ENCODE assay signal across 8 mouse cellular contexts in the genomic region with DNA sequence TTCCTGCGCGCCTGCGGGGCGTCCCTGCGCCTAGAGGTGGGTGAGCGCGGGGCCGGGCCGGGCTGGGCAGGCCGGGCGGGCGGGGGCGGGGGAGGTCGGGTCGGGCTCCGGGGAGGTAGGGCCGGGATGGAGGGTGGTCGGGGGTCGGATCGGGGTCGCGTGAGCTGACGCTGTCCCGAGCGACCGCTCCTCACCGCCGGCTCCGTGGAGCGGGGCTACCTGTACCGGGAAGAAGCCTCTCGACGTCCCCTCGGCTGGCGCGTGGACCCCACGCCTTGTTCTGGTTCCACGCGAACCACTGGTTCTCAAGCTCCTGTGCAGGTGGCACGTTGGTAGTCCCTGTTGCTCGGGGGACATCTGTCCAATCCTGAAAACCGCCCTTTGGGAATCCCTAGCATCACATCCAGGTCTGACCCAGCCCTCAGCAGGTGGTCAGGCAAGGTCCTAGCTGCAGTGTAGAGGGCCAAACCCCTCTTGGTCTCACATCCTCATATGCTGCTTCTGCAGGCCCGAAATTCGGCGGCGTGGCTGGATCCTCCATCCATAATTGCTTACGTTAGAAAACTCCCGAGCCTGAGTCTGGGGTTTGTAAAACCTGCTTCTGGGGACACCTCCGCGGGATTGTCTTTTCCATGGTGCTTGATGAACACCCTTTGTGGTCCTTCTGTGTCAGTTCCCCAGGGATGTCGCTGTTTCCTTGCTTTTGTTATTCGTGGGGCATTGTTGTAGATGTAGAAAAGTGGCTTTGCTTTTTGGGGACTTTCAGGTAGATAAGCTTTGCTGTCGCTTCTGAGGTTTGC. TPM values are rescaled to one million over a fixed set of nuclear protein-coding genes. Genes with fewer than 3 reads are reported as not detected.
A peak's percentile ranks its signal among the peaks of the same experiment; 100 is the strongest.
DNase-seq lines count a peak whose midpoint lies in the region; ATAC-seq and TF ChIP-seq lines count a peak whose summit lies in the region.

No protein-coding gene starts in this region.

- DNase-seq in kidney, adult 18-20 months: no peak
- DNase-seq in ES-CJ7 (ENCODE audit: low read depth, low spot score): peak; percentile 30
- DNase-seq in cerebellum, postnatal 10 days: peak; percentile 61 to 66
- peak; percentile 17 for DNase-seq in hindbrain, postnatal 0 days (ENCODE audit: low spot score)
- DNase-seq in midbrain, embryonic 11.5 days (ENCODE audit: low spot score, missing footprints): peak; percentile 85
- no peak for DNase-seq in gastrocnemius, postnatal 10 days

- H3K4me3 ChIP-seq in kidney, embryonic 14.5 days (ENCODE audit: low read length): peak overlapping the region; percentile 95
- H3K4me3 ChIP-seq in hindbrain, postnatal 0 days (ENCODE audit: low read length): peak overlapping the region; percentile 90
- H3K4me3 ChIP-seq in midbrain, embryonic 11.5 days (ENCODE audit: low read depth, low read length): peak overlapping the region; percentile 91

- H3K36me3 ChIP-seq in kidney, embryonic 14.5 days (ENCODE audit: control insufficient read depth, insufficient read depth, low read length): no peaks in the 10 kb centered on the region
- H3K36me3 ChIP-seq in hindbrain, postnatal 0 days (ENCODE audit: insufficient read depth, low read length): no peaks in the 10 kb centered on the region
- H3K36me3 ChIP-seq in midbrain, embryonic 11.5 days (ENCODE audit: control insufficient read depth, insufficient read depth, low read length): no peaks in the 10 kb centered on the region

- H3K4me1 ChIP-seq in kidney, embryonic 14.5 days (ENCODE audit: control insufficient read depth, insufficient read depth, low read length): peaks cover 14% of the 10 kb centered on the region
- peaks cover 6% of the 10 kb centered on the region for H3K4me1 ChIP-seq in hindbrain, postnatal 0 days (ENCODE audit: insufficient read depth, low read length)
- peaks cover 14% of the 10 kb centered on the region for H3K4me1 ChIP-seq in midbrain, embryonic 11.5 days (ENCODE audit: control insufficient read depth, insufficient read depth, low read length)

- peak overlapping the region; percentile 82 for H3K9ac ChIP-seq in kidney, embryonic 14.5 days (ENCODE audit: low read depth, low read length)
- peak overlapping the region; percentile 87 for H3K9ac ChIP-seq in hindbrain, postnatal 0 days (replicated peaks; ENCODE audit: low read length)
- peak overlapping the region; percentile 78 for H3K9ac ChIP-seq in midbrain, embryonic 11.5 days (ENCODE audit: low read length)

- H3K9me3 ChIP-seq in kidney, embryonic 14.5 days (ENCODE audit: control insufficient read depth, low read length): no peaks in the 10 kb centered on the region
- no peaks in the 10 kb centered on the region for H3K9me3 ChIP-seq in hindbrain, postnatal 0 days (ENCODE audit: low read length)
- no peaks in the 10 kb centered on the region for H3K9me3 ChIP-seq in midbrain, embryonic 11.5 days (ENCODE audit: control insufficient read depth, low read length)

- peak overlapping the region; percentile 64 for H3K4me2 ChIP-seq in kidney, embryonic 14.5 days (replicated peaks; ENCODE audit: low read depth, low read length)
- H3K4me2 ChIP-seq in hindbrain, postnatal 0 days (ENCODE audit: low read depth, low read length): peak overlapping the region; percentile 94
- H3K4me2 ChIP-seq in midbrain, embryonic 11.5 days: peak overlapping the region; percentile 99

- TF ChIP-seq CTCF in hindbrain, postnatal 0 days (IDR thresholded peaks at IDR 0.05; ENCODE audit: low read depth): no peak

- H3K27me3 ChIP-seq in kidney, embryonic 14.5 days (ENCODE audit: control insufficient read depth, insufficient read depth, low read length): no peaks in the 10 kb centered on the region
- no peaks in the 10 kb centered on the region for H3K27me3 ChIP-seq in hindbrain, postnatal 0 days (ENCODE audit: insufficient read depth, low read length)
- no peaks in the 10 kb centered on the region for H3K27me3 ChIP-seq in midbrain, embryonic 11.5 days (ENCODE audit: control insufficient read depth, insufficient read depth, low read length)

- 2% methylated on average over 49 of the region's 53 CpGs for WGBS in kidney, embryonic 14.5 days
- 1% methylated on average over 53 of the region's 53 CpGs for WGBS in hindbrain, postnatal 0 days
- 4% methylated on average over 39 of the region's 53 CpGs for WGBS in midbrain, embryonic 11.5 days

- peak overlapping the region; percentile 79 for H3K27ac ChIP-seq in kidney, embryonic 14.5 days (ENCODE audit: low read depth, low read length)
- peak overlapping the region; percentile 83 for H3K27ac ChIP-seq in hindbrain, postnatal 0 days
- H3K27ac ChIP-seq in midbrain, embryonic 11.5 days (ENCODE audit: low read depth, low read length): peak overlapping the region; percentile 40; the same call in 1 of the 2 replicates

- peak; percentile 32 for ATAC-seq in kidney, embryonic 14.5 days (ENCODE audit: low FRiP score, low TSS enrichment)
- peak; percentile 81; the same call in 1 of the 2 replicates for ATAC-seq in hindbrain, postnatal 0 days
- peak; percentile 41 for ATAC-seq in midbrain, embryonic 11.5 days (ENCODE audit: low FRiP score)
- no peak for ATAC-seq in activated CD4-positive, CD25-positive, alpha-beta regulatory T cell, adult 4 months

RNA-seq across cellular contexts. Expression of gene Arhgef7, which starts 31.2 kb away (rescaled TPM):
- 25.1 and 37.3 TPM in 2 replicates for polyA plus RNA-seq in kidney, embryonic 14.5 days (2014; fragmentation: Nextera tagmentation; extraction: Ambion mirVana)
- 101 and 105 TPM in 2 replicates for total RNA-seq in hindbrain, postnatal 0 days (2014; rRNA removed)
- polyA plus RNA-seq in hindbrain, postnatal 0 days (2015; fragmentation: Nextera tagmentation; extraction: Ambion mirVana): 49.7 and 53.9 TPM in 2 replicates
- polyA plus RNA-seq in midbrain, embryonic 11.5 days (2014; fragmentation: Nextera tagmentation; extraction: Ambion mirVana): 51.4 and 56.8 TPM in 2 replicates
- polyA plus RNA-seq in activated CD4-positive, CD25-positive, alpha-beta regulatory T cell, adult 4 months (2017; shearing (Covaris generic)): 10 to 100 TPM; 23.7 to 26.7 TPM
- 10 to 100 TPM; 76.7 to 84.2 TPM for total RNA-seq in gastrocnemius, postnatal 10 days (2021)

RNA-seq across cellular contexts. Expression of gene 1700016D06Rik, which starts 57.8 kb away (rescaled TPM):
- not detected in 2 replicates for polyA plus RNA-seq in kidney, embryonic 14.5 days (2014; fragmentation: Nextera tagmentation; extraction: Ambion mirVana)
- not detected in 2 replicates for total RNA-seq in hindbrain, postnatal 0 days (2014; rRNA removed)
- 0.82 TPM in 1 of 2 replicates, not detected in the other for polyA plus RNA-seq in hindbrain, postnatal 0 days (2015; fragmentation: Nextera tagmentation; extraction: Ambion mirVana)
- not detected in 2 replicates for polyA plus RNA-seq in midbrain, embryonic 11.5 days (2014; fragmentation: Nextera tagmentation; extraction: Ambion mirVana)
- under 1 TPM in 1 of 2 experiments, not detected in 1; 0.52 TPM for polyA plus RNA-seq in activated CD4-positive, CD25-positive, alpha-beta regulatory T cell, adult 4 months (2017; shearing (Covaris generic))
- not detected for total RNA-seq in gastrocnemius, postnatal 10 days (2021)

Comparison
In these comparisons a context has a peak if more than half of its experiments do, and no peak if none do; other contexts are left out.
1. DNase-seq: peak in ES-CJ7 (single experiment), cerebellum, postnatal 10 days (2 of 2), hindbrain, postnatal 0 days (single experiment) and midbrain, embryonic 11.5 days (single experiment); none in kidney, adult 18-20 months (single experiment) and gastrocnemius, postnatal 10 days (single experiment).
2. Peak in every context shown above with its lines, with median percentiles within 50 percentile points of each other: H3K27ac ChIP-seq, H3K4me2 ChIP-seq, H3K4me3 ChIP-seq and H3K9ac ChIP-seq.